Mouse (Mus musculus): ENCODE measurements around the gene Agfg1. TPM values are rescaled to one million over a fixed set of nuclear protein-coding genes. Genes with fewer than 3 reads are reported as not detected.

The Agfg1 gene
- total RNA-seq, 1 experiment from 2014 or later: 37.6 TPM

DNA sequence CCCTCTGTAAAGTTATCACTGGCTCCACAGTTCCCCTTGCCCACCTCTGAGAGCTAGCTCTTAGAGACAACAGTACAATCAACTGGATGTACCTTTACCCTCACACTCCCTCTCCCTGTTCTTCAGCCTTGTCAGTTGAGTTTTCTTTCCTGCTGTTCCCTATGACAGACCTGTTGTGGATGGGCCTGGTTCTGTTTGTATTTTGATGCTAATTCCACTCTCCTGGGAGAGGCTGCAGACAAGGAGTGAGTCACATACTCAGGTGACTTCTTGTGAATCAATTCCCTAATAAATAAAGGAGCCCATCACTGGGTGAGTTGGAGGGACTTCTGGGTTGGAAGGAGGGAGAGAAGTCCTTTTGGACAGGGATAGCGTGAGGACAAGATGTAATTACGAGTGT, 109.3 kb downstream of the Agfg1 start:
- no peak for ATAC-seq (replicated peaks in 1 of 2; ENCODE audit: insufficient read depth in 1 of 2, low FRiP score in 2 of 2, low TSS enrichment in 1 of 2, low read depth in 1 of 2, poor library complexity in 2 of 2, severe bottlenecking in 2 of 2)

Other genes starting within 250 kb of the Agfg1 start
- gene Mff, start 114.6 kb upstream of the Agfg1 start, total RNA-seq (2017): 91.7 and 112 TPM in 2 replicates
- not detected in 2 replicates for gene Tm4sf20, start 71.0 kb upstream of the Agfg1 start, total RNA-seq (2017)
- gene Gm47791, start 68.2 kb upstream of the Agfg1 start, total RNA-seq (2017): not detected in 2 replicates
- gene A030005L19Rik, start 73.8 kb downstream of the Agfg1 start, total RNA-seq (2017): not detected in 2 replicates
- not detected in 2 replicates for gene A030014E15Rik, start 85.4 kb downstream of the Agfg1 start, total RNA-seq (2017)
- not detected in 2 replicates for gene Gm6217, start 91.9 kb downstream of the Agfg1 start, total RNA-seq (2017)
- gene A030003K21Rik, start 103.9 kb downstream of the Agfg1 start, total RNA-seq (2017): not detected in 2 replicates
- gene Gm7544, start 116.5 kb downstream of the Agfg1 start, total RNA-seq (2017): not detected in 2 replicates
- gene Gm47955, start 120.8 kb downstream of the Agfg1 start, total RNA-seq (2017): not detected in 2 replicates
- gene Gm47959, start 161.1 kb downstream of the Agfg1 start, total RNA-seq (2017): not detected in 2 replicates
- gene Slc19a3, start 199.0 kb downstream of the Agfg1 start, total RNA-seq (2017): 0.38 and 0.79 TPM in 2 replicates
- gene Krtap28-10, start 203.0 kb downstream of the Agfg1 start, total RNA-seq (2017): not detected in 2 replicates
- gene Gm47969, start 205.4 kb downstream of the Agfg1 start, total RNA-seq (2017): not detected in 2 replicates
- not detected in 2 replicates for gene A030005K14Rik, start 219.9 kb downstream of the Agfg1 start, total RNA-seq (2017)
- not detected in 2 replicates for gene Krtap28-13, start 221.4 kb downstream of the Agfg1 start, total RNA-seq (2017)

Data from hematopoietic stem cell, adult 5-6 weeks (primary cell).